Mouse (Mus musculus) cortical plate, adult 2 months (tissue): ENCODE measurements around the gene Cracr2b.

Experiments used
- CTCF ChIP-seq: fragments of 200-500 bp; IDR thresholded peaks from 2 replicates; pipeline ENCODE4 v1.5.1; 2011; ENCODE audit warnings: mild to moderate bottlenecking, control low read depth, low read length; ENCODE audit not compliant: insufficient read depth; ENCODE audit errors: extremely low read depth
- POLR2A ChIP-seq: fragments of 200-500 bp; IDR thresholded peaks from 2 replicates; pipeline ENCODE4 v1.6.1; 2011; ENCODE audit warnings: mild to moderate bottlenecking, low read length, control low read depth; ENCODE audit not compliant: insufficient read depth; ENCODE audit errors: extremely low read depth

GRCm38 (mm10) chr7:141438201-141438968, 22.5 kb upstream of the Cracr2b start:
- TF ChIP-seq CTCF, result no peak
- no peak for TF ChIP-seq POLR2A
